Mouse (Mus musculus) heart, adult 9 months (tissue): ENCODE data around the gene Krtap4-1.

Experiments used
- DNase-seq, 2 experiments: peaks; one replicate each; pipeline ENCODE4 v3.0.0; 2022; ENCODE audit warnings: low spot score in 2 of 2

Krtap4-1 gene

GRCm38 (mm10) chr11:99585096-99585495, 42.9 kb downstream of the Krtap4-1 start:
- DNase-seq, result no peak

DNA sequence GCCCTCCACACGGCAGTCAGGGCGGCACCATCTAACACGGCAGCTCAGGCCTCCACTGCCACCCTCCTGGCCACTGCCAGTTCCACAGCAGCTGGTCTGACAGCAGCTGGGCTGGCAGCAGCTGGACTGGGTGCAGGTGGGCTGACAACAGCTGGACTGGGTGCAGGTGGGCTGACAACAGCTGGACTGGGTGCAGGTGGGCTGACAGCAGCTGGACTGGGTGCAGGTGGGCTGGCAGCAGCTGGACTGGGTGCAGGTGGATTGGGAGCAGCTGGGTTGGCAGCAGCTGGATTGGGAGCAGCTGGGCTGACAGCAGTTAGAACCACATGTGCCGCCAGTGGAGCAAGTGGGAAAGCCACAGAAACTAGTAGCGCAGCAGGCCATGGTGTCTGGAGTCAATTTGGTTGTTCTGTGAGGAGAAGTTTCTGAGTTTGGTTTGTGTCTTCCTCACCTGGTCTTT, 44.8 kb downstream of the Krtap4-1 start, which contains the start of gene Krtap1-4:
TSS of gene Krtap1-4 (minus strand) at position 410 of the 460 bp plus-strand sequence.
- no peak for DNase-seq

DNA sequence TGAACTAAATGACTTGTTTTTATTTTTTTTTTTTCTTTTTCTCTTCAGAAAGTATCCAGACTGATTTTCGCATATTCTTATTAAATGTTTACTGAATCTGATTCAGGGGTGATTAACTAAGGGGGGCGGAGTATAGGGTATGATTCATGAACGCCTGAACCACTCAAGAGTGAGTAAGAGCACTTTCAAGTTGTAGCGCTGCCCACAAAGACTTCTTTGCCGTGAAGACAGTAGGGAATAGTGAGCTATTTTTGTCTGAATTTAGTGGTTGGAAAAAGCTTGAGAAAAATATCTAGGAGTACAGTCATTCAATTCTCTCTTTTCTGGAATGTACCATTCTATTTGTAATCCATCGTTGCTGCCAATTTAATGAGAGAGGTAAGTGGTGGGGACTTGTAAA, 46.5 kb downstream of the Krtap4-1 start:
- no peak for DNase-seq

DNA sequence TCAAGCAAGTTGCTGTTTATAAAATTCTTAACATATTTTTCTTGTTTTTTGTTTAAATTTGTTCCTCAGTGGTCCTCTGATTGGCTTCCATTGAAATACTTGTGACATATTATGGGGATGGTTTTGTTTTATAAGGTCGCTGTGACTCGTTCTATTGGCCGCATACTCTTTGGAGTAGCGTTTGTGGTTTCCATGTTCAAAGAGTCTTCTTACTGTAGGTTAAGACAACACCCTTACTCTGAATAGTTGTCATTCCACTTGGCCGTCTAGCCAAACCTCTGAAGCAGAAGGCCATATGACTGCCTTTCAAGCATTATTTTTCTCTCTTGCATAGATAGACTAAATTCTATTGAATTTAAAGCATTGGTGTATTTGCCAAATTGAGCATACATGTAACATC, 47.0 kb downstream of the Krtap4-1 start:
- no peak for DNase-seq

DNA sequence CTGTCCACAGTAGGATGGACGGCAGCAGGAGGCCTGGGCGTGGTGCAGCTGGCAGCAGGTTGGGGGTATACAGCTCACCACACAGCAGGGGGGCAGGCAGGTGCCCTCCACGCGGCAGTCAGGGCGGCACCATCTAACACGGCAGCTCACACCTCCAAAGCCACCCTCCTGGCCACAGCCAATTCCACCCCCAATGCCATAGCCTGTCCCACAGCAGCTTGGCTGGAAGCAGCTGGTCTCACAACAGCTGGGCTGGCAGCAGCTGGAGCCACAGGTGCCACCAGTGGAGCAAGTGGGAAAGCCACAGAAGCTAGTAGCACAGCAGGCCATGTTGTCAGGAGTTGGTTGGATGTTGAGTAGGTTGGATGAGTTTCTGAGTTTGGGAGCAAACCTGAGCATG, 47.4 kb downstream of the Krtap4-1 start, which contains the start of gene Krtap1-5:
TSS of gene Krtap1-5 (minus strand) at position 381 of the 400 bp plus-strand sequence.
- DNase-seq, result no peak
